Mouse (Mus musculus): ENCODE data around the gene Ces2a.

Gene Ces2a

GRCm38 (mm10) chr8:104733753-104734152, at the start of gene Ces2a:
Gene Ces2a (plus strand): TSS chr8:104734003.
- no peak for DNase-seq (ENCODE audit: low spot score in 2 of 2)

GRCm38 (mm10) chr8:104688433-104688832, 45.4 kb upstream of the Ces2a start:
- no peak for DNase-seq (ENCODE audit: low spot score in 2 of 2)

DNA sequence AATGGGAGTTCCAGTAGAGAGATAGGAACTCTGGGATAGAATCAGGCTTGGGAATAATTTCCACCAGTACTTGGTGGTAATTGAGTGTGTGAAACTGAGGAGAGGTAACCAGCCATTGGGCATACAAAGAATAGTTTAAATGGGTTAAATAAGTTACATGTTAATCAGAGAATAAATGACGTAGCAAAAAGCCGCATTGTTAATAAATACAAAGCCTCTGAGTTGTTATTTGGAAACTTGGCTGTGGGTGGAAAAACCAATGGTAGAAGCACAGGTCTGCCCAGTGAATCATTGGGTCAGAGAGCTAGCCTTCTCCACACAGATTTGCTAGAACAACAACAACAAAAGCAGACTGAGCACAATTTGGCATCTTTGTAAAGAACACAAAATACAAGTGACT, 35.2 kb upstream of the Ces2a start:
- DNase-seq (ENCODE audit: low spot score in 2 of 2): no peak

GRCm38 (mm10) chr8:104701900-104702299, 31.9 kb upstream of the Ces2a start:
- no peak for DNase-seq (ENCODE audit: low spot score in 2 of 2)

- DNase-seq (ENCODE audit: low spot score in 2 of 2): no peak
Measured at GRCm38 (mm10) chr8:104721166-104721565, 12.6 kb upstream of the Ces2a start.

GRCm38 (mm10) chr8:104731451-104731850, 2.4 kb upstream of the Ces2a start:
- no peak for DNase-seq (ENCODE audit: low spot score in 2 of 2)

DNA sequence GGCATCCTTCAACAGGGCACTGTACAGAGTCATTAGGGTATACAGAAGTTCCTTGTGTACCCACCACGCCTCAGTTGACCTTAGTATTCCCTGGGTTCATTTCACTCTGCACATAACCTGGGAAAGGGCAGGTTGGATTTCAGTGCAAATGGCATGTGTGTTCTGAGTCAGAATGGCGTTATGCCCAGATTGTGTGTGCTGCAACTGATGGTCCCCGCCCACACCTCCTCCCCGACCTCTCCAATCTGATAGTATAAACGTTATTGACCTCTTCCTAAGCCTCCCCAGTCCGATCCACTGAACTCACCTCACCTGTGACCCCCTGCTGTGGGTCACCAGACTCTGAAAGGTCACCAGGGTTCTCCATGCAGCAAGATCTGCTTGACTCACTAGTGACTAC, 1.8 kb upstream of the Ces2a start:
- peak in 1 of 2 experiments; percentile 2 for DNase-seq (ENCODE audit: low spot score in 2 of 2)

DNA sequence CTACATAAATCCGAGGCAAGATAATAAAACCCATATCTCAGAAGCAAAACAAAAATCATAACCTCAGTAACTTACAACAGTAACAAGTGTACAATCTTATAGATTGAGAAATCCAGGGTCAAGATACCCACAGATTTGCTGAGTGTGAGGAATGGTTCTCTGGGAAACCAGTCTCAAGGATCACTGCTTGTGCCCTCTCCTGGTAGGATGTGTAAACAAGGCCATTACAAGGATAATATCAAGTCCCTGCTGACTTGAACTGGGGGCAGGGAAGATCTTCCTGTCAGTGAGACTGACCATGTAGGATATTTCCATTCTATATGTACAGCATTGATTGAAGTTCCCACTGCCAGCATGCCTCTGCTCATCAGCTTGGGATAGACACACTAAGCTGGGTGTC, 8.2 kb downstream of the Ces2a start:
- DNase-seq (ENCODE audit: low spot score in 2 of 2): no peak

DNA sequence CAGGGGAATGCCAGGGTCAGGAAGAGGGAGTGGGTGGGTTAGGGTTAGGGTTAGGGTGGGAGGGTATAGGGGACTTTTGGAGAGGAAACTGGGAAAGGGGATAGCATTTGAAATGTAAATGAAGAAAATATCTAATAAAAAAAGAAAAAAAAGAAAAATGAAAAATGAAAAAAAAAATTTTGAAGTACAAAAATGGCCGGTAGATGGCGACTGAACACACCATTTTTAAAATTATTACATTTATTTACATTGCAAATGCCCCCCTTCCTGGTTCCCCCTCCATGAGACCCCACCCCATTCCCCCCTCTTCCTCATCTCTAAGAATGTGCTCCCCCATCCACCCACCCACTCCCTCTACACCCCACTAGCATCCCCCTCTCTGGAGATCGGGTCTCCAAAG, 9.6 kb downstream of the Ces2a start:
- DNase-seq (ENCODE audit: low spot score in 2 of 2): no peak

DNA sequence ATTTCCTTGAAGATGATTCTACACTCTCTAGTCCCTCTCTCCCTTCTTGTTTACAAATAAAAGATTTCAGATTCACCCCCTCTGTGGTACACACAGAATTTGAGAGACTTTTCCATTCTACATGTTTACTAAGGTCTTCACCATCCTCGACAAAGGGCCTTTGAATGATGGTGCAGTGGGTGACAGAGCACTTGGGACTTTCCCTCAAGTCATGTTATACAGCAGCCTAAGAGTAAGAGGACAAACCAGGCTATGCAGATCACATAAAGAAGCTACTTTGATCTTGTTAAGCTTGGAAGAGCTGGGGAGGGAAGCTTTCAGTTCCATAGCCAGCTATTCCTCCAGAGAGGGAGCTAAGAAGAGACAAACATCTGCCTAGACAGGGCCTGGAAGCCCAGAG, 19.0 kb downstream of the Ces2a start:
- no peak for DNase-seq (ENCODE audit: low spot score in 2 of 2)

DNA sequence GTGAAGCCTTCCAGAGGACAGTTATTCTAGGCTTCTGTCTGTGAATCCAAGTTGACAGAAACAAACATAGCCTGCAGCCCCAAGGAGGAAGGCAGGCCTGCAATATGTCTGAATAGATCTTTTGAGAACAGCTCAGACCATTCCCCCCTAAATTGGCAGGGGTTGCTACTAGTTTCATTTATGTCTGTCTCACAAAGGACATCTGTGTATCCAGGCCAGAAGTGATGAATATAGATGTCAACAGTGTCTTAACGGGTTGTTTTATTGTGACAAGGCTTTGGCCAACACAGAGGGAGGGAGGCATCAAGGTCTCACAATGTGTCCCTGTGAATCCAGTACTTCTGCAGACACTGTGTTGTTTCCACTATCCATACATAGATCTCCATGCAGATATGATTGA, 23.8 kb downstream of the Ces2a start:
- DNase-seq (ENCODE audit: low spot score in 2 of 2): no peak

- DNase-seq (ENCODE audit: low spot score in 2 of 2): no peak
Measured at GRCm38 (mm10) chr8:104758209-104758608, 24.4 kb downstream of the Ces2a start.

- DNase-seq (ENCODE audit: low spot score in 2 of 2): no peak
Measured at GRCm38 (mm10) chr8:104761126-104761525, 27.3 kb downstream of the Ces2a start.

- DNase-seq (ENCODE audit: low spot score in 2 of 2): no peak
Measured at GRCm38 (mm10) chr8:104766485-104766884, 32.7 kb downstream of the Ces2a start.

GRCm38 (mm10) chr8:104770365-104770764, 36.6 kb downstream of the Ces2a start:
- DNase-seq (ENCODE audit: low spot score in 2 of 2): no peak

- DNase-seq (ENCODE audit: low spot score in 2 of 2): no peak
Measured at GRCm38 (mm10) chr8:104787049-104787448, 53.2 kb downstream of the Ces2a start.

- no peak for DNase-seq (ENCODE audit: low spot score in 2 of 2)
Measured at GRCm38 (mm10) chr8:104788929-104789328, 55.1 kb downstream of the Ces2a start.

DNA sequence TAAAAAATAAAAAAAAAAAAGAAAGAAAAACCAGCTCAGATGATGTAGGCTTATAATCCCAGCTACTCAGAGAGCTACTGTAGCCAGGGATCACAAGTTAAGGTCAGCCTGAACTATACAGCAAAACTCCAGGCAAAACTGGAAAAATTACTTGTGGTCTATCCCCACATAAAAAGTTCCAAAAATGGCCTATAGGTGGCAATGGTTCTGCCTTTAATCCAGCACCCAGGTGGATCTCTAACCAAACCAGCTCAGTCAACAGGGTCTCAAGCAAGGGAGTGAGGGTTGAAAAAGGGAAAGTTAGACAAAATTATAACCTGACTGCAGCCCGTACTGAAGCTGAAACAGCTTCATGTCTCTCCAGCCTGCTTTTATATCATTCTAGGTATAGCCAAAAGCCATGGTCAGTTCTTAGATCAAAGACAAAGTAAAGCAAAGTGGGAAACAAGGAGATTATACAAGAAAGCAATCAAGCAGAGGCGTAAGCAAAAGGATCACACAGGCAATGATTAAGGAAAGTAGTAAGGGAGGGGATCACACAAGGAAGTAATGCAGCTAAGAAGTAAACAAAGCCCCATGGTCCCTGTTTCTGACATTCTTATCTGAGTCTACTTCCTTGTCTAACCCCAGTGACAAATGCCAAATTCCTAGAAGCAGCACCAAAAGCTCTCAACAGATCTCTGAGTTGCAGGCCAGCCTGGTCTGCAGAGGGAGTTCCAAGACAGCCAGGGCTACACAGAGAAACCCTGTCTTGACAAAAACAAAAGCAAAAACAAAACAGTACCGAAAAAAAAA, 56.3 kb downstream of the Ces2a start:
- peak in 1 of 2 experiments; percentile 20 for DNase-seq (ENCODE audit: low spot score in 2 of 2)
